Mouse (Mus musculus): ENCODE measurements around the gene Clcf1. TPM values are rescaled to one million over a fixed set of nuclear protein-coding genes. Genes with fewer than 3 reads are reported as not detected.

The Clcf1 gene
- 0.40 and 0.68 TPM in 2 replicates for polyA plus RNA-seq (2015; fragmentation: Nextera tagmentation; extraction: Ambion mirVana)

DNA sequence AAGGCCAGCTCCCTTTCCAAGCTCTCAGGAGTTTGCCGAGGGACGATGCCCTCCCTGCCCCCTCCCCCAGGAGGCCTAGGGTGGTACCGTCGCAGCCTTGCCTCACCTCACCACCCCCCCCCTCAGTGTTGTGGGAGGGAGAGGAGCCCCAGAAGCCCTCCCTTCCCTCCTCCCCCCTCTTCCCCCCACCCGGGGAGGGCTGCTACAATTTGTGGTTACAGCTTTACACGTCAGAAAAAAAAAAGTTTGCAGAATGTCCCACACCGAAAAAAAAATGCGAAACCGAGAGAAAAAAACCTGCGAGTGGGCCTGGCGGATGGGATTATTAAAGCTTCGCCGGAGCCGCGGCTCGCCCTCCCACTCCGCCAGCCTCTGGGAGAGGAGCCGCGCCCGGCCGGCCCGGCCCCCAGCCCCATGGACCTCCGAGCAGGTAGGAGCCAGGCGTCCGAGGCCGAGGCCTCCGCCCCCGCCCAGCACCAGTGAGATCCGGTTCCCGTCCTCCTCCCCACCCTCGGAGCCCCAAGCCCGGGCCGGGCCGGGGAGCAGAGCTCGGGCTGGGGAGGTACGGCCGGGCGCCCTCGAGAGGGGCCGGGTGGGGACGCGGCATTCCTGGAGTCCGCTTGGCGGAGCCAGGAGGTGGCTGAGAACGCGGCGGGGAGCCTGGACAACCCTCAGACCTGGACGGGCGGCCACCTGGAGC lies at the start of gene Clcf1, which contains the start of gene AC109138.7:
Gene Clcf1, plus strand, starts transcription at position 168 of the 700 bp plus-strand sequence.
Gene AC109138.7, plus strand, starts transcription at position 287 of the 700 bp plus-strand sequence.
- Histone ChIP-seq H3K27ac (ENCODE audit: low read length) (no peak within 1 kb of the TSS), H3K9ac (ENCODE audit: low read depth, low read length) (peak within 1 kb of the TSS; percentile 69), H3K4me1 (ENCODE audit: control insufficient read depth, insufficient read depth, low read length) (peaks cover 16% of the 10 kb centered on the region), H3K4me2 (ENCODE audit: low read length) (peak within 1 kb of the TSS; percentile 93), H3K4me3 (ENCODE audit: low read depth, low read length) (peak within 1 kb of the TSS; percentile 50), H3K27me3 (ENCODE audit: control insufficient read depth, insufficient read depth, low read depth, low read length) (peaks cover 36% of the 10 kb centered on the region), H3K9me3 (replicated peaks; ENCODE audit: control insufficient read depth, low read length, poor library complexity, severe bottlenecking) (no peaks in the 10 kb centered on the region), H3K36me3 (ENCODE audit: control insufficient read depth, insufficient read depth, low read length) (no peaks in the 10 kb centered on the region)
- under 1% methylated on average over 44 of the region's 49 CpGs for WGBS
- peak; percentile 15; the same call in 1 of the 2 replicates for ATAC-seq

DNA sequence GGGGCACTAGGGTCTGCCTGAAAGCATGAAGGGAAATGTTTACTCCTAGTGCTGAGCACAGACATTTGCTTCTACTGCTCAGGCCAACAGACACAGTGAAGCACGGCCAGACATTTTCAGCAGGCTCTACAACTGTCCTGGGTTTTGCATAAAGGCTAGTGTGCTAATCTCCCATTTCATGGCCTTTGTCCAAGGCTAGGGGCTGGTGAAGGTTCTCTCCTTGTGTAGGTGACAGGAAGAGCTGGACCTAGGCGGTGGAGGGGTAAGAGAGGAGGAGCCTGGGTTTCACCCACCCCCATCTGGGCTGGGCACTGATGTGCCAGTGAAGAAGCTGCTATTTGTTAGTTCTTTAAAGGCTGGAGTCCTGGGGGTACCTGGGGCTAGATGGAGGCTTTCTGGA lies 49.3 kb upstream of the Clcf1 start:
- Histone ChIP-seq H3K9me3 (replicated peaks; ENCODE audit: control insufficient read depth, low read length, poor library complexity, severe bottlenecking) (no peaks in the 10 kb centered on the region), H3K9ac (ENCODE audit: low read depth, low read length) (no peak overlapping the region), H3K4me2 (ENCODE audit: low read length) (no peak overlapping the region), H3K36me3 (ENCODE audit: control insufficient read depth, insufficient read depth, low read length) (no peaks in the 10 kb centered on the region), H3K27me3 (ENCODE audit: control insufficient read depth, insufficient read depth, low read depth, low read length) (no peaks in the 10 kb centered on the region), H3K4me1 (ENCODE audit: control insufficient read depth, insufficient read depth, low read length) (peaks cover 15% of the 10 kb centered on the region), H3K4me3 (ENCODE audit: low read depth, low read length) (no peak overlapping the region), H3K27ac (ENCODE audit: low read length) (no peak overlapping the region)
- ATAC-seq = no peak
- 83% methylated on average over 2 of the region's 2 CpGs for WGBS

DNA sequence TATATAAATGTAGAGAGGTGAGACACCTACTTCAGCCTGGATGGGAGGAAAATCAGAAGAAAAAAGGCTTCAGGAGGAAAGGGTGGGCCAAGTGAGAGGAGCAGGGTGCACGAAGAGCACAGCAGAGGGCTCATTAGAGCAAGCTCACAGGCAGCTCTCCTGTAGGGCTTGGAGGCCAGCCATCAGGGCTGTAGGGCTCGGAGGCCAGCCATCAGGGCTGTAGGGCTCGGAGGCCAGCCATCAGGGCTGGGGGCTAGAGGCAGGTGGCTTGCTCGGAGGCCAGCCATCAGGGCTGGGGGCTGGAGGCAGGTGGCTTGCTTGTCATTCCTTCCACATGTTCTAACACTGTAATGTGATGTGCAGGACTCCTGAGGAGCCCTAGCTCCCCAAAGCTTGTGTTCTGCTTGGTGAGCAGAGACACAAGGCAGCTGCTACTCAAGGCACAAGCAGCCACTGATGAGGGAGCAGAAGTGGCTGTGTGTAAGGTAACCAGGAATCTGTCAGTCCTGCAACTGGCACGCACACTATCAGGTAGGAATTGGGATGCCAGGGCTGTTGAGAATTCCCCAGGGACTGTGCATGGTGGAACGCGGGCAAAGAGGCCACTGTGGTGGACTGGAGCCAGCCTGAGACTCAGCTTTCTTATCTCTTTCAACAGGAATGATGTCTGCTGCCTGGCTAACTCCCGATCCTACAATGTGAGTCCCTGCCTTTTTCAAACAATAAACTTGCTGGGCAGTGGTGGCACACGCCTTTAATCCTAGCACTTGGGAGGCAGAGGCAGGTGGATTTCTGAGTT lies 47.2 kb upstream of the Clcf1 start:
- Histone ChIP-seq H3K36me3 (ENCODE audit: control insufficient read depth, insufficient read depth, low read length) (no peaks in the 10 kb centered on the region), H3K4me1 (ENCODE audit: control insufficient read depth, insufficient read depth, low read length) (peaks cover 23% of the 10 kb centered on the region), H3K4me3 (ENCODE audit: low read depth, low read length) (no peak overlapping the region), H3K9me3 (replicated peaks; ENCODE audit: control insufficient read depth, low read length, poor library complexity, severe bottlenecking) (no peaks in the 10 kb centered on the region), H3K9ac (ENCODE audit: low read depth, low read length) (no peak overlapping the region), H3K4me2 (ENCODE audit: low read length) (no peak overlapping the region), H3K27ac (ENCODE audit: low read length) (no peak overlapping the region), H3K27me3 (ENCODE audit: control insufficient read depth, insufficient read depth, low read depth, low read length) (no peaks in the 10 kb centered on the region)
- no peak for ATAC-seq
- WGBS = 79% methylated on average over 9 of the region's 9 CpGs

DNA sequence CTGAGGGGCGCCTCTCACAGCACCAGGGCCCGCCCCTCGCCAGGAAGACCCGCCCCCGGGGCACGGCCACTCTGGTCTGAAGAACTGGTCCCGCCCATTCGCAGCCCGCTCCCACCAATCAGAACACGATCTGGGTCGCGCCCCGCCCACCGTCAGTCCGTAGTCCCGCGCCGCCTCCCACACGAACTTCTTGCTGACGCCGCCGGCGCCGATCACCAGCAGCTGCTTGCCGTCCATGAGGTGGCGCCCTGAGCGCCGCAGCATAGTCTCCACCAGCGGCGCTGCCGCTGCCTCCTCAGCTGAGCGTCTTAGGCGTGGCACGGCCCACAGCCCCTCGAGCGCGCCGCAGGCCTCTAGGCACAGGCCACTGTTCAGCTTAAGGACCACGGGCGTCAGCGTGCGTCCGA lies 44.7 kb upstream of the Clcf1 start:
- Histone ChIP-seq H3K4me2 (ENCODE audit: low read length) (peak overlapping the region; percentile 94), H3K9me3 (replicated peaks; ENCODE audit: control insufficient read depth, low read length, poor library complexity, severe bottlenecking) (no peaks in the 10 kb centered on the region), H3K9ac (ENCODE audit: low read depth, low read length) (peak overlapping the region; percentile 93), H3K27me3 (ENCODE audit: control insufficient read depth, insufficient read depth, low read depth, low read length) (no peaks in the 10 kb centered on the region), H3K36me3 (ENCODE audit: control insufficient read depth, insufficient read depth, low read length) (no peaks in the 10 kb centered on the region), H3K4me3 (ENCODE audit: low read depth, low read length) (peak overlapping the region; percentile 49), H3K27ac (ENCODE audit: low read length) (peak overlapping the region; percentile 95), H3K4me1 (ENCODE audit: control insufficient read depth, insufficient read depth, low read length) (peaks cover 8% of the 10 kb centered on the region)
- ATAC-seq = peak; percentile 93
- WGBS = under 1% methylated on average over 43 of the region's 43 CpGs

DNA sequence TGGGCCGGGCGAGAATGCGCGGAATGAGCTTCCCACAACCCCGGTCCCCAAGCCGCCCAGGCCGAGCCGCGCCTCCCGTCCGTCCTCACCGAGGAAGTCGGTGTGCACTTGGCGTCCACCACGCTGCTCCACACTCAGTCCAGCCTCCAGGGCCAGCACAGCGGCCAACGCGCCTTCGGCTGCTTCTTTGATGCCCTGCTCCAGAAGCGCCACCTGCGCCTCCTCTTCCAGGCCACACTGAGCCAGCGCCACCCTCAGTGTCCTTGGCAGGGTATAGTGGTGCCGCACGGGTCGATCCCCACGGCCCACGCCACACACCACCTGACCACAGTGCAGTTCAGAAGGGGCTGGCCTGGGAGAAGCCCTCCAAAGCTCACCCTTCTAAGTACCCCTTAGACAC lies 44.2 kb upstream of the Clcf1 start:
- H3K9me3 ChIP-seq (replicated peaks; ENCODE audit: control insufficient read depth, low read length, poor library complexity, severe bottlenecking) = no peaks in the 10 kb centered on the region
- peak overlapping the region; percentile 95 for H3K27ac ChIP-seq (ENCODE audit: low read length)
- peak overlapping the region; percentile 93 for H3K9ac ChIP-seq (ENCODE audit: low read depth, low read length)
- ATAC-seq = peak; percentile 61
- peaks cover 8% of the 10 kb centered on the region for H3K4me1 ChIP-seq (ENCODE audit: control insufficient read depth, insufficient read depth, low read length)
- H3K4me2 ChIP-seq (ENCODE audit: low read length) = peak overlapping the region; percentile 94
- no peaks in the 10 kb centered on the region for H3K27me3 ChIP-seq (ENCODE audit: control insufficient read depth, insufficient read depth, low read depth, low read length)
- H3K36me3 ChIP-seq (ENCODE audit: control insufficient read depth, insufficient read depth, low read length) = no peaks in the 10 kb centered on the region
- WGBS = 3% methylated on average over 27 of the region's 27 CpGs
- peak overlapping the region; percentile 49 for H3K4me3 ChIP-seq (ENCODE audit: low read depth, low read length)

DNA sequence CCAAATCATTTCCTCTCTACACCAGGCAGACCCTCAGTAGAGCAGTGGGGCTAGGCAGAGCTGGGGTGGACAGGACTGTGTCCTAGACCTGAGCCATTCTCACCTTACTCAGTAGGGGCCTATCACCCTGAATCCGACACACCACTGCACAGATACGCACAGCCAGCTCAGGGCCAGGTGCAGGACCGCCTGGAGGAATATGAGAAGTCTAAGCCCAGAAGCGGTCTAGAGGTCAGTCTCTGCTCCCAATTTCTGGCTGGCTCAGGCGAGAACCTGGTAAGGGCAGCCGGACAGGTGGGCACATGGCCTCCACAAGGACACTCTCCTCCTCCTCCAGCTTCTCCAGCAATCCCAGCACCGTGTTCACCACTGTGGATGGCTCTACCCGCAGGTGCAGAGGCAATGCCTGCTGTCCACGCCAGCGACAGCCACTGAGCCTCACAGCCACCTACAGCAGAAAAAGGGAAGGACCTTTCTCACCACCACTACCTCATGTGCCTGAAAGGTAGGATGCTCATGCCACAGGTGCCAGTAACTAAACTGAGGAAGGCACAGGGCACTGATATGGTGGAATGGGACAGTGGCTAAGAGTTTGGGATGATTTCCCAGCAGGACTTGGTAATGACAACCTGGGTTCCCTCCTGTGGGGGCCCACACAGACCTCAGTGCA lies 43.2 kb upstream of the Clcf1 start:
- no peaks in the 10 kb centered on the region for H3K9me3 ChIP-seq (replicated peaks; ENCODE audit: control insufficient read depth, low read length, poor library complexity, severe bottlenecking)
- WGBS = 90% methylated on average over 10 of the region's 10 CpGs
- H3K27ac ChIP-seq (ENCODE audit: low read length) = no peak overlapping the region
- no peak overlapping the region for H3K4me2 ChIP-seq (ENCODE audit: low read length)
- no peaks in the 10 kb centered on the region for H3K27me3 ChIP-seq (ENCODE audit: control insufficient read depth, insufficient read depth, low read depth, low read length)
- H3K4me1 ChIP-seq (ENCODE audit: control insufficient read depth, insufficient read depth, low read length) = peaks cover 15% of the 10 kb centered on the region
- H3K4me3 ChIP-seq (ENCODE audit: low read depth, low read length) = no peak overlapping the region
- no peak for ATAC-seq
- H3K36me3 ChIP-seq (ENCODE audit: control insufficient read depth, insufficient read depth, low read length) = no peaks in the 10 kb centered on the region
- no peak overlapping the region for H3K9ac ChIP-seq (ENCODE audit: low read depth, low read length)

DNA sequence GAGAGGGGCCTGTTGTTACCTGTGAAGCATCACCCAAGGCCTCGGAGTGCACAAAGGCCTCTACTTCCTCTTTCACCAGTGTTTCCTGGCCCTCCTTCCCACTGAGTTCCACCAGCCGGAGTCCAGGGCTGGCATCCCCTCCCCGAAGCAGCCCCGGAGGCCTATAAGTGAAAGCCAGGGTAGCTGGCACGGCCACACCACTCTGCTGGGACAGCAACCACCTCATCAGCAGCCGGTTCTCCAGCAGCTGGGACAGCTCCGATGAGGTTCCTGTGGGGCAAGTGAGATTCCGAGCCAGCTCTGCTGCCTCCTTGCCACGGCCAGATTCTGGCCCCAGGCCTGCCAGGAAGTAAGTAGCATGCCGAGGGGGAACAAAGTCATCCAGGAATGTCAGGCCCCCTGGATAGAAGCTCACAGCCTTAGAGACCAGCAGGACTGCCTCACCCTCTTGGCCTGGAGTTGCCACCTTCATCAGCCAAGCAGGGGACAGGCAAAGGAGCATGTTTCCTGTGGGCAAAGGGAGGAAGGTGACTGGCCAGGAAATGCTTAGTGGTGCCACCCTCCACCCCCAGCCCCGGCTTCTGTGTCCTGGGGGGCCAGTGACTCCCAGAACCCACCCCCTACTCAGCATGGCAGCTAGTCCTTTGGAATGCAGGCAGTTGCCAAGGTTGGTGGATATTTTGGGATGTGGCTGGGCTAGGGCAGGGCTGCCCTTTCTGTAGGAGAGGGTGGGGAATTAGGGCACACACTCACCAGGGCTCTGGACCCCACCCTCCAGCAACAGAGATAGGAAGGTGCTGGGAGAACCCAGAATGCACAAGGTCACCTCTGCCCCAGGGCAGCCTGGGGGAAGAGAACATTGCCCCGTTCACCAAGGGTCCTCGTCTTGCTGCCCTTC lies 42.4 kb upstream of the Clcf1 start:
- no peak overlapping the region for H3K9ac ChIP-seq (ENCODE audit: low read depth, low read length)

DNA sequence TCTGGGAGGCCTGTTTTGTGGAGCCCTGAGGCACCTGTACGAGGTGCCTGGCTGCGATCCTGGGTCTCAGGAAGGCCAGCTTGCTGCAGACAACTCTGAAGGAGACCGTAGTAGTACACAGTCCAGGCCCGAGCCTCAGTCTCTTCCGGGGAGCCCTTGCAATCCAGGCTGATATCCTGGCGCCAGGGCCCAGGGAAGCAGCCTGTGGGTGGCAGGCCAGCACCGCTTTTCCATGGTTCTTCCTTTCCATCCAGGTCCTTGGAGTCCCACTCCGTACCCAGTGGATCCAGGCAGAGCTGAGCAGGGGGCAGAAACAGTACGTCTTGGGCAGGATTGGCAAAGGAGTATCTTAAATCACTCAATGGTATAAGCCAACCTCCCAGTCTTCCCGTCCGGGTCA lies 41.1 kb upstream of the Clcf1 start:
- Histone ChIP-seq H3K27ac (ENCODE audit: low read length) (no peak overlapping the region), H3K4me1 (ENCODE audit: control insufficient read depth, insufficient read depth, low read length) (peaks cover 15% of the 10 kb centered on the region), H3K36me3 (ENCODE audit: control insufficient read depth, insufficient read depth, low read length) (no peaks in the 10 kb centered on the region), H3K27me3 (ENCODE audit: control insufficient read depth, insufficient read depth, low read depth, low read length) (no peaks in the 10 kb centered on the region), H3K9ac (ENCODE audit: low read depth, low read length) (0 out of 2 replicates have a peak overlapping the region, but pooled peaks have one; percentile 6), H3K4me3 (ENCODE audit: low read depth, low read length) (no peak overlapping the region), H3K9me3 (replicated peaks; ENCODE audit: control insufficient read depth, low read length, poor library complexity, severe bottlenecking) (no peaks in the 10 kb centered on the region), H3K4me2 (ENCODE audit: low read length) (no peak overlapping the region)
- WGBS = 57% methylated on average over 11 of the region's 11 CpGs
- no peak for ATAC-seq

More for the DNA sequence above, 42.4 kb upstream of the Clcf1 start:
- Histone ChIP-seq H3K36me3 (ENCODE audit: control insufficient read depth, insufficient read depth, low read length) (no peaks in the 10 kb centered on the region), H3K27me3 (ENCODE audit: control insufficient read depth, insufficient read depth, low read depth, low read length) (no peaks in the 10 kb centered on the region), H3K27ac (ENCODE audit: low read length) (no peak overlapping the region), H3K9me3 (replicated peaks; ENCODE audit: control insufficient read depth, low read length, poor library complexity, severe bottlenecking) (no peaks in the 10 kb centered on the region), H3K4me2 (ENCODE audit: low read length) (no peak overlapping the region), H3K4me1 (ENCODE audit: control insufficient read depth, insufficient read depth, low read length) (peaks cover 15% of the 10 kb centered on the region), H3K4me3 (ENCODE audit: low read depth, low read length) (no peak overlapping the region)
- 73% methylated on average over 13 of the region's 13 CpGs for WGBS
- ATAC-seq = no peak

Measured in midbrain, embryonic 16.5 days (tissue).